Mouse (Mus musculus): ENCODE data around the gene Vmn1r64. TPM values are rescaled to one million over a fixed set of nuclear protein-coding genes. Genes with fewer than 3 reads are reported as not detected.
"Not testable (repeated sequence)": the region's sequence is repeated elsewhere in the genome, so short reads cannot be mapped to it uniquely, and the experiment has no call there.

The Vmn1r64 gene
- not detected for total RNA-seq (2021)
- long read RNA-seq, experiment 1 = 0 reads
- long read RNA-seq, experiment 2 = 0 reads

DNA sequence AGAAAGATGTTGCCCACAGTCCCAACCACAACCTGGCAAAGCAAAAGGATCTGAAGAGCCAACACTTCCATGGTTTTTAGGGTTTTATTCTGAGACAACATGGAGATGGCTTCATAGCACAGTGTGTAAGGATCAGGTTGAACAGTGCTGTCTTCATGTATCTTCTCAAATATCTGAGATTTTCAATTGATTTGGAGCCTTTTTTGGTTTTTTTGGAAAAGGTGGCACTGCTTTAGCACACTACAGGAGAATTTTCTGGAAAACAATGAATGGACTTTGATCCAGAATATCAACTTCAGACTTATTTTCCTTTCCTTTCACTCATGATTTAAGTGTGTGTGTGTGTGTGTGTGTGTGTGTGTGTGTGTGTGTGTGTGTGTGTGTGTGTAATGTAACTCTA is at the start of gene Vmn1r64:
Gene Vmn1r64 (minus strand): TSS at position 101 of the 400 bp plus-strand sequence.
- intact Hi-C loops (cut with DNase I) = no loop called here

DNA sequence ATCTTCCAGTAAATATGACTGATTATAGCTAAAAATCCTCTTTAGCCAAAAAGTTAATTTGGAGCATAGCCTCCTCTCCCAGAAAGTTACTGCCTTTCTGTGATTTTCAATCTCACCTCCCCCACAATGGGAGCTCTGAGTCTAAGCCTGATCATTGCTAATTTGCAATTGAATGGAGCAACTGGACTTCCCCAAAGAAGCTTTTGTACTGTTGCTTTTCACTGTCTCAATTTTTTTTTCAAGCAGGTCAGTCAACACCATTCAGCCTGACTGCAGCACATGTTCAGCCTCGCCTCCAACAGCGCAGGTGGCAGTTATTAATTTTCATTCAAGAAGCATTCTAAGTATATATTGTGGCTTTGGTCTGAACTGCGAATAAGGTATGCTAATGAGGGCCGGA is 14.9 kb upstream of the Vmn1r64 start:
- intact Hi-C loops (cut with DNase I) = no loop called here
- DNase-seq = no peak

More for the DNA sequence above, at the start of gene Vmn1r64:
- no peak for DNase-seq

DNA sequence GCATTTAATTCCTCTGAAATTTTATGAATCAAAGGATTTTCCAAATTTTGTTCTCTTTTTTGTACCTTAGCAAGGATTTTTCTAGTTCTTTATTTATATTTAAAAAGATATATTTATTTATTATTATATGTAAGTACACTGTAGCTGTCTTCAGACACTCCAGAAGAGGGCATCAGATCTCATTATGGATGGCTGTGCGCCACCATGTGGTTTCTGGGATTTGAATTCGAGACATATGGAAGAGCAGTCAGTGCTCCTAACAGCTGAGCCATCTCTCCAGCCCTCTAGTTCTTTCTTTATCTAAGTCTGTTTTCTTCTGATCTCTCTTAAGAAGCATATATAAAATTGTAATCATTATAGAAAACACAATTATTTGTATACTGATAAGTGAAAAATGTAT is 12.9 kb upstream of the Vmn1r64 start:
- DNase-seq; intact Hi-C loops (cut with DNase I): not testable (repeated sequence)

Other genes starting within 250 kb of the Vmn1r64 start
- not detected for gene Vmn1r62, start 210.9 kb downstream of the Vmn1r64 start, total RNA-seq (2021)
- not detected for gene Vmn1r63, start 79.1 kb downstream of the Vmn1r64 start, total RNA-seq (2021)
- gene Vmn1r65, start 126.5 kb upstream of the Vmn1r64 start, total RNA-seq (2021) = not detected
- gene Nlrp4c, start 160.6 kb upstream of the Vmn1r64 start, total RNA-seq (2021) = not detected

Measured in gastrocnemius, postnatal 36 days (tissue).